Mouse (Mus musculus) myocyte (in vitro differentiated cells): Measurements from ENCODE around the gene Ptpn1.

Experiments used
- CEBPB ChIP-seq: IDR thresholded peaks from 2 replicates; pipeline ENCODE4 v1.6.1; 2011; ENCODE audit warnings: mild to moderate bottlenecking, moderate library complexity; ENCODE audit not compliant: poor library complexity, insufficient read depth, severe bottlenecking
- E2F4 ChIP-seq: IDR thresholded peaks from one replicate; pipeline ENCODE4 v1.6.1; 2011; ENCODE audit warnings: mild to moderate bottlenecking, control low read depth, moderate library complexity; ENCODE audit not compliant: insufficient read depth
- MAX ChIP-seq: IDR thresholded peaks from one replicate; pipeline ENCODE4 v1.6.1; 2011; ENCODE audit warnings: low read depth, mild to moderate bottlenecking, control low read depth
- MYOG ChIP-seq, 3 experiments: IDR thresholded peaks; one replicate each; pipeline ENCODE4 v1.6.1; 2011; ENCODE audit warnings: control low read depth in 2 of 3, low read depth in 2 of 3, mild to moderate bottlenecking in 2 of 3; ENCODE audit not compliant: insufficient read length in 2 of 3, control insufficient read depth in 1 of 3, insufficient read depth in 1 of 3
- POLR2A ChIP-seq: IDR thresholded peaks from one replicate; pipeline ENCODE4 v1.6.1; 2011; ENCODE audit warnings: low read depth, mild to moderate bottlenecking, control low read depth, moderate library complexity; ENCODE audit not compliant: insufficient read length
- POLR2AphosphoS2 ChIP-seq: IDR thresholded peaks from one replicate; pipeline ENCODE4 v1.6.1; 2011; ENCODE audit warnings: low read depth, control low read depth; ENCODE audit not compliant: insufficient read length
- REST ChIP-seq: IDR thresholded peaks from one replicate; pipeline ENCODE4 v1.6.1; 2011; ENCODE audit warnings: mild to moderate bottlenecking, control low read depth, moderate library complexity; ENCODE audit not compliant: insufficient read depth, insufficient read length
- TCF12 ChIP-seq: IDR thresholded peaks from one replicate; pipeline ENCODE4 v1.6.1; 2011; ENCODE audit warnings: mild to moderate bottlenecking, control low read depth; ENCODE audit not compliant: poor library complexity, insufficient read depth, severe bottlenecking

DNA sequence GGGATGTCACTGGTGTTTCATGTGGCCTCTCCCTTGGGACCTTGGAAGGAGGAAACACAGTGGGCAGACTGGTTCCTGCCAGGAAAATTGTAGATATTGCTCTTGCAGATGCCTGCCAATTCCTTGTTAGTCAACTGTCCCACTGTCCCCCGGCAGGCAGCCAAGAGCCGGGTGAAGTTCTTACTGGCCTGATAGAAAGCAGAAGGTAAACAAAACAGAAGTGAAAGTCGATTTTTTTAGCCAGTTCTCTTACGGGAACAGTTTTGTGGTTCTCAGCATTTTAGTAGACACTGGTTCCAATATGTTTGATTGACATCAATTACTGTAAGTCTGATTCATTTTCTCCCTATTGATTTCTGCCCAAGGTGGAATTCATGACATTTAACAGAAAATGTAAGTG, 27.0 kb downstream of the Ptpn1 start:
- TF ChIP-seq TCF12 (no peak), CEBPB (no peak), MAX (no peak), POLR2A (no peak), REST (no peak), E2F4 (no peak), POLR2AphosphoS2 (no peak), MYOG (IDR thresholded peaks at IDR 0.05; ENCODE audit: control insufficient read depth in 1 of 3, insufficient read depth in 1 of 3, insufficient read length in 2 of 3, low read depth in 2 of 3) (no peak)
